Mouse (Mus musculus) embryonic facial prominence, embryonic 12.5 days (tissue): Measurements from ENCODE around the gene Corin. TPM values are rescaled to one million over a fixed set of nuclear protein-coding genes. Genes with fewer than 3 reads are reported as not detected.

Source experiments
- ATAC-seq: fragments of 200-750 bp; cut with Nextera tagmentation; 2 replicates; pipeline ENCODE4 v1.8.0; 2017; ENCODE audit not compliant: insufficient number of reproducible peaks, insufficient read depth, low FRiP score, low TSS enrichment
- H3K27ac ChIP-seq: fragments of 300-500 bp; sonication (generic); 2 replicates; pipeline ENCODE4 v1.5.1; 2016; ENCODE audit warnings: mild to moderate bottlenecking
- H3K27me3 ChIP-seq: fragments of 300-500 bp; sonication (generic); 2 replicates; pipeline ENCODE4 v1.6.1; 2016; ENCODE audit warnings: mild to moderate bottlenecking, moderate library complexity
- H3K36me3 ChIP-seq: fragments of 300-500 bp; sonication (generic); 2 replicates; pipeline ENCODE4 v1.6.1; 2016; ENCODE audit warnings: mild to moderate bottlenecking
- H3K4me1 ChIP-seq: fragments of 300-500 bp; sonication (generic); 2 replicates; pipeline ENCODE4 v1.6.1; 2016
- H3K4me2 ChIP-seq: fragments of 300-500 bp; sonication (generic); replicated peaks from 2 replicates; pipeline ENCODE4 v1.6.1; 2016; ENCODE audit warnings: mild to moderate bottlenecking, moderate library complexity
- H3K4me3 ChIP-seq: fragments of 300-500 bp; sonication (generic); 2 replicates; pipeline ENCODE4 v1.5.1; 2016; ENCODE audit warnings: mild to moderate bottlenecking
- H3K9ac ChIP-seq: fragments of 300-500 bp; sonication (generic); 2 replicates; pipeline ENCODE4 v1.6.1; 2016; ENCODE audit warnings: mild to moderate bottlenecking, moderate library complexity
- H3K9me3 ChIP-seq: fragments of 300-500 bp; sonication (generic); 2 replicates; pipeline ENCODE4 v1.6.1; 2016; ENCODE audit warnings: mild to moderate bottlenecking, moderate library complexity
- WGBS: fragments of 180-500 bp; shearing (Covaris S2); methylation state at CpG from one replicate; pipeline ENCODE4 v1.1.7; 2016; 5-methylcytosine and 5-hydroxymethylcytosine counted together
- polyA plus RNA-seq: library from polyadenylated mRNA; unstranded; fragments of >200 nt; fragmentation: Nextera tagmentation; extraction: Ambion mirVana; gene quantifications from 2 replicates; pipeline ENCODE4 v1.2.1, GENCODE M21; 2016

Gene Corin
- polyA plus RNA-seq, 1 experiment from 2014 or later, result 5.6 TPM

- Histone ChIP-seq H3K4me3 (no peak overlapping the region), H3K36me3 (no peaks in the 10 kb centered on the region), H3K4me2 (no peak overlapping the region), H3K27me3 (no peaks in the 10 kb centered on the region), H3K9me3 (no peaks in the 10 kb centered on the region), H3K27ac (no peak overlapping the region), H3K4me1 (no peaks in the 10 kb centered on the region), H3K9ac (no peak overlapping the region)
- WGBS, result 77% methylated on average over 3 of the region's 3 CpGs
- ATAC-seq, result no peak
These were observed 136.3 kb downstream of the Corin start for GRCm38 (mm10) chr5:72368004-72368403.

DNA sequence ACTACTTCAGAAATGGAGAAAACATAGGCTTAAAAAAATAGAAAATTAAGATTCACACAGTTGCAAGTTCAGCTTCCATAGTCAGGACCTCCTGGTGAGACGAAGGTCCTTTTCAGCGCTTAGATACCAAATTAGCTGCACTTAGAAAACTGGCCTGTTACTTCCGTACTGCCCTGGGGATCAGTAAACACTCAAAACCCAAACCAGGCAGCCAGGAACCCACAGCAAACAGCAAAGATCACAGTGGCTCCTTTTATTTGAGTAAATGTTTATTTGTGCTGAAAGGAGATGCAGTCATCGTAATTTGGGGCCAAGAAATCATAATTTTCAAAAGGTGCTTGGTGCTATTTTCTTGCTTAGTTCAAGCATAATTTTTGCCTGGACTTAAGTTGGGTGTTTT, 138.5 kb downstream of the Corin start:
- H3K4me3 ChIP-seq, result no peak overlapping the region

GRCm38 (mm10) chr5:72363838-72364237, 140.4 kb downstream of the Corin start:
- H3K27me3 ChIP-seq, result no peaks in the 10 kb centered on the region
- no peaks in the 10 kb centered on the region for H3K36me3 ChIP-seq
- H3K27ac ChIP-seq, result no peak overlapping the region
- no peaks in the 10 kb centered on the region for H3K4me1 ChIP-seq
- no peak overlapping the region for H3K4me2 ChIP-seq
- no peak overlapping the region for H3K9ac ChIP-seq
- no peak for ATAC-seq
- H3K9me3 ChIP-seq, result no peaks in the 10 kb centered on the region
- H3K4me3 ChIP-seq, result no peak overlapping the region
- WGBS, result 53% methylated on average over 3 of the region's 3 CpGs

More for the DNA sequence above, 138.5 kb downstream of the Corin start:
- Histone ChIP-seq H3K4me2 (no peak overlapping the region), H3K4me1 (no peaks in the 10 kb centered on the region), H3K9me3 (no peaks in the 10 kb centered on the region), H3K36me3 (no peaks in the 10 kb centered on the region), H3K27me3 (no peaks in the 10 kb centered on the region), H3K9ac (no peak overlapping the region), H3K27ac (no peak overlapping the region)
- WGBS, result 51% methylated on average over 4 of the region's 4 CpGs
- ATAC-seq, result no peak

- Histone ChIP-seq H3K4me2 (no peak overlapping the region), H3K27ac (no peak overlapping the region), H3K27me3 (no peaks in the 10 kb centered on the region), H3K36me3 (no peaks in the 10 kb centered on the region), H3K4me3 (no peak overlapping the region), H3K4me1 (no peaks in the 10 kb centered on the region), H3K9ac (no peak overlapping the region), H3K9me3 (no peaks in the 10 kb centered on the region)
- ATAC-seq, result no peak
- 67% methylated on average over 4 of the region's 4 CpGs for WGBS
These were observed 150.5 kb downstream of the Corin start for GRCm38 (mm10) chr5:72353746-72354145.

DNA sequence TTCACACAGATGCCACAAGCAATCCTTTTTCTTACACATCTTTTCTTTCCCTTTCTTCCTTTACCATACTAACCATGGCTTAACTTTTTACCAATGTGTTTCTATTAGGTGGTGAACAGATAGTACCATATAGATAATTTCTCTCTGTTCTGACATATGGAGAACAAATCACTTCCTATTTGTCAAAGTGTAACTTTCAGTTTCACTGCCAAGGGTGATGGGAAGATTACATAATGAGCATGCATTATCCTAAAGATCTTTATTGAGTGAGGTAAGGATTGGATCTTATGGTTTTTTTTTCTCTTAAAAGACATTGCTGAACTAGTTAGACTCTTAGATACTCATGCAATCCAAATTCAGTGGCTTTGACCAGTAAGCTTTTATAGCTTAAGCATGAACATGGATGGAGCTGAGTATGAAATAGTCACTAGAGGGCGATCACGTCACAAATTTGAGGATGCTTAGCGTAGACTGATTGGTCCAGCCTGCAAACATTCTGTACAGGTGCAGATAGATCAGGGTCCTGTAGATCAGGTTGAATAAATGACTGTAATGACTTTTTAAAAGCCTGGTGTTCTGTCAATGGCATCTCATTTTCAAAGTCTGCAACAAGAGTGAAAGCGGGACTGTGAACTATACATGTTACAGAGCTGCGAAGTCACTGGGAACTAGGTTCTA, 154.1 kb downstream of the Corin start:
- no peak for ATAC-seq
- Histone ChIP-seq H3K9ac (no peak overlapping the region), H3K27me3 (no peaks in the 10 kb centered on the region), H3K4me2 (no peak overlapping the region), H3K36me3 (no peaks in the 10 kb centered on the region), H3K4me1 (no peaks in the 10 kb centered on the region), H3K4me3 (no peak overlapping the region), H3K9me3 (no peaks in the 10 kb centered on the region), H3K27ac (no peak overlapping the region)
- 33% methylated on average over 5 of the region's 5 CpGs for WGBS

GRCm38 (mm10) chr5:72348591-72348990, 155.7 kb downstream of the Corin start:
- H3K27ac ChIP-seq, result no peak overlapping the region
- no peaks in the 10 kb centered on the region for H3K36me3 ChIP-seq
- no peaks in the 10 kb centered on the region for H3K9me3 ChIP-seq
- H3K4me1 ChIP-seq, result no peaks in the 10 kb centered on the region
- H3K27me3 ChIP-seq, result no peaks in the 10 kb centered on the region
- WGBS, result 47% methylated on average over 2 of the region's 2 CpGs
- no peak overlapping the region for H3K4me3 ChIP-seq
- no peak for ATAC-seq
- H3K4me2 ChIP-seq, result no peak overlapping the region
- no peak overlapping the region for H3K9ac ChIP-seq

- ATAC-seq, result no peak
- no peak overlapping the region for H3K4me2 ChIP-seq
- H3K4me1 ChIP-seq, result peaks cover 4% of the 10 kb centered on the region; the same call in 1 of the 2 replicates
- no peaks in the 10 kb centered on the region for H3K27me3 ChIP-seq
- no peak overlapping the region for H3K4me3 ChIP-seq
- no peaks in the 10 kb centered on the region for H3K36me3 ChIP-seq
- H3K9ac ChIP-seq, result no peak overlapping the region
- no peaks in the 10 kb centered on the region for H3K9me3 ChIP-seq
- 75% methylated on average over 5 of the region's 5 CpGs for WGBS
- H3K27ac ChIP-seq, result no peak overlapping the region
These were observed 168.4 kb downstream of the Corin start for GRCm38 (mm10) chr5:72335873-72336272.

- no peaks in the 10 kb centered on the region for H3K27me3 ChIP-seq
- peaks cover 22% of the 10 kb centered on the region for H3K4me1 ChIP-seq
- H3K36me3 ChIP-seq, result no peaks in the 10 kb centered on the region
- H3K9ac ChIP-seq, result no peak overlapping the region
- 83% methylated on average over 10 of the region's 10 CpGs for WGBS
- no peak overlapping the region for H3K4me2 ChIP-seq
- no peak overlapping the region for H3K4me3 ChIP-seq
- ATAC-seq, result no peak
- no peaks in the 10 kb centered on the region for H3K9me3 ChIP-seq
- no peak overlapping the region for H3K27ac ChIP-seq
These were observed 171.4 kb downstream of the Corin start for GRCm38 (mm10) chr5:72332901-72333300.

GRCm38 (mm10) chr5:72331217-72331616, 173.1 kb downstream of the Corin start:
- ATAC-seq, result no peak
- H3K27ac ChIP-seq, result peak overlapping the region; percentile 19; the same call in 1 of the 2 replicates
- H3K4me3 ChIP-seq, result no peak overlapping the region
- no peak overlapping the region for H3K4me2 ChIP-seq
- no peaks in the 10 kb centered on the region for H3K9me3 ChIP-seq
- peaks cover 22% of the 10 kb centered on the region for H3K4me1 ChIP-seq
- 46% methylated on average over 2 of the region's 2 CpGs for WGBS
- H3K36me3 ChIP-seq, result no peaks in the 10 kb centered on the region
- H3K9ac ChIP-seq, result no peak overlapping the region
- H3K27me3 ChIP-seq, result no peaks in the 10 kb centered on the region

GRCm38 (mm10) chr5:72330648-72331047, 173.6 kb downstream of the Corin start:
- Histone ChIP-seq H3K27ac (no peak overlapping the region), H3K4me2 (no peak overlapping the region), H3K9ac (no peak overlapping the region), H3K9me3 (no peaks in the 10 kb centered on the region), H3K4me3 (no peak overlapping the region), H3K27me3 (no peaks in the 10 kb centered on the region), H3K36me3 (no peaks in the 10 kb centered on the region), H3K4me1 (peaks cover 22% of the 10 kb centered on the region)
- ATAC-seq, result no peak
- WGBS, result 73% methylated on average over 11 of the region's 11 CpGs

DNA sequence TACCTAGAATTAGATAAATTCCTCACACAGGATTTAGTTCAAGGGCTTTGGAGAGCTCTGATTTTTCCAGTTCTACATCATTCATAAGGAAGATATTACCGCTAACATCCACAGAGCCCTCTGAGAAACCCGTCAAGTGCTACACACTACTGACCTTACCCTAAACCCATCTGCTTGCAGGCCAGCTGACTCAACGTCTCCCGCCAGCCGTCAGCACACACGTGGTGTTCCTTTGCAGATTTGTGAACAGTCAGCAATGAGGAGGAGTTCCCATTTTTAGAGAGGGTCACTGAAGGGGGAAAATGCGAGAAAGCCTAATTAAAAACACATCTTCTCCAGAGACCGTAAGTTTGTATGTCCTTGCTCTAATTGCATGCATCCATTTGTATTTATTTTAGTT, 174.8 kb downstream of the Corin start:
- H3K27me3 ChIP-seq, result no peaks in the 10 kb centered on the region
- ATAC-seq, result peak; percentile 92
- peak overlapping the region; percentile 46; the same call in 1 of the 2 replicates for H3K27ac ChIP-seq
- WGBS, result 24% methylated on average over 8 of the region's 8 CpGs
- no peak overlapping the region for H3K4me2 ChIP-seq
- H3K4me1 ChIP-seq, result peaks cover 22% of the 10 kb centered on the region
- no peaks in the 10 kb centered on the region for H3K9me3 ChIP-seq
- no peak overlapping the region for H3K4me3 ChIP-seq
- H3K36me3 ChIP-seq, result no peaks in the 10 kb centered on the region
- H3K9ac ChIP-seq, result no peak overlapping the region

DNA sequence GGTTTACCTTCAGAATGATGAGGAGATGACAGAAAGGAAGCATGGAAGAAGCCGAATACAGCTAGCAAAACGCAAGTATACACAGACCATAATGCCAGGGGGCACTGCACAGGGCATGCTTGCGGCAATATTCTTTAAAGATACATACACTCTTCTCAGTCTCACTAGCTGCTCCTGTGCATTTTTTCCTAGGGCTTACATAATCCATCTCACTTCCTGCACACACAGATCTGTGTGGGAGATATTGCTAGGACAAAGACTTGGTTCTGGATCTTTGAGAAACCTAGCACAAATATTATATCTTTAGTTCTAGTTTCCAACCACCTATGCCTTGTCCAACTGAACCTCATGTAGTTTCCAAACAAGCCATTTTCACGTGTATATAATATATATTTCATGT, 189.0 kb downstream of the Corin start:
- ATAC-seq, result no peak

More for the DNA sequence above, 189.0 kb downstream of the Corin start:
- 78% methylated on average over 4 of the region's 4 CpGs for whole genome bisulfite sequencing
- Histone ChIP-seq H3K27me3 (no peaks in the 10 kb centered on the region), H3K9ac (no peak overlapping the region), H3K27ac (no peak overlapping the region), H3K36me3 (no peaks in the 10 kb centered on the region), H3K4me1 (no peaks in the 10 kb centered on the region), H3K4me2 (no peak overlapping the region), H3K9me3 (no peaks in the 10 kb centered on the region), H3K4me3 (no peak overlapping the region)
